Mouse (Mus musculus) retina, postnatal 7 days (tissue): Measurements from ENCODE around the gene B4galt1.

Experiments used
- DNase-seq: peaks from one replicate; pipeline ENCODE4 v3.0.0-alpha.2; 2012; ENCODE audit warnings: low read depth, low spot score

B4galt1 gene

GRCm38 (mm10) chr4:40872129-40872528 is 18.3 kb upstream of the B4galt1 start:
- DNase-seq, result no peak

- no peak for DNase-seq
Observed at GRCm38 (mm10) chr4:40870206-40870605, 16.4 kb upstream of the B4galt1 start.

GRCm38 (mm10) chr4:40868554-40869232 is 14.9 kb upstream of the B4galt1 start:
- DNase-seq, result no peak

GRCm38 (mm10) chr4:40864361-40864760 is 10.6 kb upstream of the B4galt1 start:
- DNase-seq, result no peak

GRCm38 (mm10) chr4:40863340-40863739 is 9.5 kb upstream of the B4galt1 start:
- no peak for DNase-seq

- no peak for DNase-seq
Observed at GRCm38 (mm10) chr4:40861131-40861530, 7.3 kb upstream of the B4galt1 start.

GRCm38 (mm10) chr4:40857824-40858346 is 4.1 kb upstream of the B4galt1 start:
- DNase-seq, result no peak

GRCm38 (mm10) chr4:40856571-40856970 is 2.8 kb upstream of the B4galt1 start:
- no peak for DNase-seq

GRCm38 (mm10) chr4:40854387-40854933 is 655 bp upstream of the B4galt1 start:
- DNase-seq, result no peak

GRCm38 (mm10) chr4:40852861-40853564 is 792 bp downstream of the B4galt1 start:
- DNase-seq, result peak; percentile 74

GRCm38 (mm10) chr4:40852249-40852781 is 1.5 kb downstream of the B4galt1 start:
- no peak for DNase-seq

- no peak for DNase-seq
Observed at GRCm38 (mm10) chr4:40851763-40852248, 2.0 kb downstream of the B4galt1 start.

- DNase-seq, result no peak
Observed at GRCm38 (mm10) chr4:40851031-40851762, 2.6 kb downstream of the B4galt1 start.

- DNase-seq, result no peak
Observed at GRCm38 (mm10) chr4:40850582-40850981, 3.2 kb downstream of the B4galt1 start.

- DNase-seq, result no peak
Observed at GRCm38 (mm10) chr4:40849518-40849917, 4.3 kb downstream of the B4galt1 start.

- peak; percentile 34 for DNase-seq
Observed at GRCm38 (mm10) chr4:40848246-40848645, 5.6 kb downstream of the B4galt1 start.

- DNase-seq, result no peak
Observed at GRCm38 (mm10) chr4:40847160-40847559, 6.6 kb downstream of the B4galt1 start.

GRCm38 (mm10) chr4:40846143-40846931 is 7.5 kb downstream of the B4galt1 start:
- no peak for DNase-seq

- no peak for DNase-seq
Observed at GRCm38 (mm10) chr4:40844811-40845751, 8.7 kb downstream of the B4galt1 start.
